In the genomic region with DNA sequence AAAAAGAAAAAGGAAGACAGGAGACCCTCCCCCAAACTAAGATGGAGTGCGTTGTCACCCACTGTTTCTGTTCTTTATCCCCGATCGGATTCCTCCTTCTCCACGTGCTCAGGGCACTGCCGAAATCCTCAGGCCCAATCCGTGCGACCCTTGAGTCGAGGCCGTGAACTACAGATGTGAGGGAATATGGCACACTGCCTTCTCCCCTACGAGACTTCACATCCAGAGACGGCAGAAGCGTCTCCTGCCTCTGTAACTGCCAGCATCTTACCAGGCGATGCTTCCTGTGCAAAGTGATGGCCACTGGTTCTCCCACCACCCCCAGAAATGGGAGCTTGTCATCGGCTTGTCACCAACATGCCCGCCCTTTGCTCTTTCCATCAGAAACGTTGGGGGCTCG, we compare ENCODE assay signal across 19 mouse cellular contexts. TPM values are rescaled to one million over a fixed set of nuclear protein-coding genes. Genes with fewer than 3 reads are reported as not detected.
DNase-seq lines count a peak whose midpoint lies in the region; ATAC-seq and TF ChIP-seq lines count a peak whose summit lies in the region.
"Had no signal": no experiment of that assay in that cellular context is flagged by ENCODE, and none has a peak within 500 bp of the region (broad histone marks: within the 10 kb centered on the region; RNA-seq: fewer than 3 reads in every experiment).

No protein-coding gene starts in this region.

- no peak overlapping the region for H3K4me2 ChIP-seq in heart, embryonic 13.5 days
- no peak overlapping the region for H3K4me2 ChIP-seq in embryonic facial prominence, embryonic 13.5 days
- no peak overlapping the region for H3K4me2 ChIP-seq in limb, embryonic 11.5 days (ENCODE audit: low read depth, severe bottlenecking)
- no peak overlapping the region for H3K4me2 ChIP-seq in limb, embryonic 15.5 days
- H3K4me2 ChIP-seq in midbrain, embryonic 13.5 days (replicated peaks), result no peak overlapping the region
- H3K4me2 ChIP-seq: embryonic facial prominence, embryonic 15.5 days; heart, embryonic 11.5 days; hindbrain, embryonic 15.5 days had no signal

- peaks cover 47% of the 10 kb centered on the region for H3K36me3 ChIP-seq in heart, embryonic 13.5 days
- peaks cover 15% of the 10 kb centered on the region for H3K36me3 ChIP-seq in heart, adult 2 months (ENCODE audit: control insufficient read depth, insufficient read depth, low read length)
- H3K36me3 ChIP-seq in embryonic facial prominence, embryonic 13.5 days, result peaks cover 33% of the 10 kb centered on the region
- 0 out of 2 replicates have a peak, but pooled peaks cover 2% of the 10 kb centered on the region for H3K36me3 ChIP-seq in limb, embryonic 11.5 days (ENCODE audit: control insufficient read depth, insufficient read depth, low read length)
- peaks cover 31% of the 10 kb centered on the region for H3K36me3 ChIP-seq in limb, embryonic 15.5 days
- peaks cover 28% of the 10 kb centered on the region for H3K36me3 ChIP-seq in midbrain, embryonic 13.5 days

- TF ChIP-seq CTCF in heart, adult 2 months (IDR thresholded peaks at IDR 0.05), result no peak

- H3K9me3 ChIP-seq in heart, embryonic 13.5 days, result no peaks in the 10 kb centered on the region
- H3K9me3 ChIP-seq in embryonic facial prominence, embryonic 13.5 days, result no peaks in the 10 kb centered on the region
- H3K9me3 ChIP-seq in limb, embryonic 11.5 days (ENCODE audit: control insufficient read depth, low read length), result no peaks in the 10 kb centered on the region
- H3K9me3 ChIP-seq in limb, embryonic 15.5 days, result no peaks in the 10 kb centered on the region
- H3K9me3 ChIP-seq in midbrain, embryonic 13.5 days, result no peaks in the 10 kb centered on the region
- H3K9me3 ChIP-seq: embryonic facial prominence, embryonic 15.5 days; forebrain, embryonic 10.5 days; hindbrain, embryonic 15.5 days had no signal

- WGBS in heart, embryonic 13.5 days, result 83% methylated on average over 17 of the region's 17 CpGs
- WGBS in heart, adult 2 months, result 87% methylated on average over 17 of the region's 17 CpGs
- WGBS in embryonic facial prominence, embryonic 13.5 days, result 83% methylated on average over 17 of the region's 17 CpGs
- WGBS in limb, embryonic 11.5 days, result 86% methylated on average over 17 of the region's 17 CpGs
- 82% methylated on average over 17 of the region's 17 CpGs for WGBS in limb, embryonic 15.5 days
- 89% methylated on average over 17 of the region's 17 CpGs for WGBS in midbrain, embryonic 13.5 days

- no peaks in the 10 kb centered on the region for H3K27me3 ChIP-seq in heart, embryonic 13.5 days (replicated peaks)
- no peaks in the 10 kb centered on the region for H3K27me3 ChIP-seq in heart, adult 2 months (ENCODE audit: control insufficient read depth, insufficient read depth, low read length)
- no peaks in the 10 kb centered on the region for H3K27me3 ChIP-seq in embryonic facial prominence, embryonic 13.5 days
- no peaks in the 10 kb centered on the region for H3K27me3 ChIP-seq in limb, embryonic 11.5 days (ENCODE audit: control insufficient read depth, insufficient read depth, low read length)
- H3K27me3 ChIP-seq in limb, embryonic 15.5 days, result no peaks in the 10 kb centered on the region
- no peaks in the 10 kb centered on the region for H3K27me3 ChIP-seq in midbrain, embryonic 13.5 days
- H3K27me3 ChIP-seq: embryonic facial prominence, embryonic 15.5 days; hindbrain, embryonic 15.5 days had no signal

- peaks cover 54% of the 10 kb centered on the region for H3K4me1 ChIP-seq in heart, embryonic 13.5 days
- peaks cover 31% of the 10 kb centered on the region for H3K4me1 ChIP-seq in heart, adult 2 months (ENCODE audit: control insufficient read depth, insufficient read depth, low read length)
- H3K4me1 ChIP-seq in embryonic facial prominence, embryonic 13.5 days, result peaks cover 36% of the 10 kb centered on the region
- H3K4me1 ChIP-seq in limb, embryonic 11.5 days (ENCODE audit: control insufficient read depth, insufficient read depth, low read length), result peaks cover 16% of the 10 kb centered on the region
- peaks cover 48% of the 10 kb centered on the region for H3K4me1 ChIP-seq in limb, embryonic 15.5 days
- H3K4me1 ChIP-seq in midbrain, embryonic 13.5 days (replicated peaks), result peaks cover 25% of the 10 kb centered on the region

- no peak for DNase-seq in heart, adult 2 months
- no peak for DNase-seq in limb, embryonic 11.5 days (ENCODE audit: low spot score)
- no peak for DNase-seq in ovary, postnatal 36 days (ENCODE audit: low spot score)
- DNase-seq: adrenal gland, postnatal 10 days; cerebellum, adult 11-12 months; embryo, embryonic 11 days; gastrocnemius, postnatal 36 days; heart, adult 18-20 months; heart, postnatal 36 days; kidney, adult 11 months had no signal

- no peak for ATAC-seq in heart, embryonic 13.5 days (ENCODE audit: extremely low read depth, insufficient number of reproducible peaks, low FRiP score, low TSS enrichment)
- no peak for ATAC-seq in embryonic facial prominence, embryonic 13.5 days (ENCODE audit: insufficient number of reproducible peaks, insufficient read depth, low FRiP score, low TSS enrichment, low read depth)
- no peak for ATAC-seq in limb, embryonic 11.5 days (ENCODE audit: insufficient number of reproducible peaks, low FRiP score, low TSS enrichment, low read depth)
- ATAC-seq in limb, embryonic 15.5 days (ENCODE audit: insufficient number of reproducible peaks, low FRiP score, low TSS enrichment, low read depth), result no peak
- ATAC-seq in midbrain, embryonic 13.5 days, result no peak

- no peak overlapping the region for H3K27ac ChIP-seq in heart, embryonic 13.5 days (replicated peaks)
- no peak overlapping the region for H3K27ac ChIP-seq in heart, adult 2 months
- peak overlapping the region; percentile 34; the same call in 1 of the 2 replicates for H3K27ac ChIP-seq in embryonic facial prominence, embryonic 13.5 days
- H3K27ac ChIP-seq in limb, embryonic 11.5 days (replicated peaks; ENCODE audit: low read depth, low read length), result 0 out of 2 replicates have a peak overlapping the region, but pooled peaks have one; percentile 30
- H3K27ac ChIP-seq in limb, embryonic 15.5 days, result peak overlapping the region; percentile 65; the same call in 1 of the 2 replicates
- H3K27ac ChIP-seq in midbrain, embryonic 13.5 days, result no peak overlapping the region
- H3K27ac ChIP-seq: embryonic facial prominence, embryonic 15.5 days; forebrain, embryonic 10.5 days; hindbrain, embryonic 15.5 days had no signal

- no peak overlapping the region for H3K4me3 ChIP-seq in heart, embryonic 13.5 days
- H3K4me3 ChIP-seq in heart, adult 2 months, result no peak overlapping the region
- H3K4me3 ChIP-seq in embryonic facial prominence, embryonic 13.5 days, result no peak overlapping the region
- no peak overlapping the region for H3K4me3 ChIP-seq in limb, embryonic 11.5 days (ENCODE audit: low read depth, low read length)
- H3K4me3 ChIP-seq in limb, embryonic 15.5 days, result no peak overlapping the region
- H3K4me3 ChIP-seq in midbrain, embryonic 13.5 days (replicated peaks), result no peak overlapping the region
- H3K4me3 ChIP-seq: embryonic facial prominence, embryonic 15.5 days; erythroblast, embryonic 14.5 days; forebrain, embryonic 10.5 days; hindbrain, embryonic 15.5 days had no signal

- 0 out of 2 replicates have a peak overlapping the region, but pooled peaks have one; percentile 10 for H3K9ac ChIP-seq in heart, embryonic 13.5 days
- no peak overlapping the region for H3K9ac ChIP-seq in heart, adult 2 months (ENCODE audit: low read depth, low read length)
- no peak overlapping the region for H3K9ac ChIP-seq in embryonic facial prominence, embryonic 13.5 days
- H3K9ac ChIP-seq in limb, embryonic 11.5 days (ENCODE audit: low read length), result no peak overlapping the region
- H3K9ac ChIP-seq in limb, embryonic 15.5 days, result no peak overlapping the region
- H3K9ac ChIP-seq in midbrain, embryonic 13.5 days (replicated peaks), result no peak overlapping the region
- H3K9ac ChIP-seq: embryonic facial prominence, embryonic 15.5 days; hindbrain, embryonic 15.5 days had no signal

- TF ChIP-seq POLR2A in heart, adult 2 months (IDR thresholded peaks at IDR 0.05; ENCODE audit: insufficient read depth, low read depth, low read length), result no peak

- H3K79me2 ChIP-seq in heart, adult 2 months (replicated peaks; ENCODE audit: control insufficient read depth, insufficient read depth, low read length), result peaks cover 4% of the 10 kb centered on the region

- no peak for TF ChIP-seq EP300 in heart, adult 2 months (IDR thresholded peaks at IDR 0.05; ENCODE audit: insufficient read depth, low read depth, low read length)

- intact Hi-C loops in heart, adult 2 months (cut with DNase I), result no loop called here

RNA-seq across cellular contexts. Expression of gene Snx18, which starts 24.7 kb away (rescaled TPM):
- 13.8 and 14.4 TPM in 2 replicates for polyA plus RNA-seq in heart, embryonic 13.5 days (2015; fragmentation: Nextera tagmentation; extraction: Ambion mirVana)
- total RNA-seq in heart, adult 2 months (2021), result 10 to 100 TPM; 18.0 to 20.4 TPM
- polyA plus RNA-seq in heart, adult 2 months (2012; rRNA removed), result 8.3 and 14.8 TPM in 2 replicates
- 23.2 and 25.5 TPM in 2 replicates for polyA plus RNA-seq in embryonic facial prominence, embryonic 13.5 days (2015; fragmentation: Nextera tagmentation; extraction: Ambion mirVana)
- polyA plus RNA-seq in limb, embryonic 11.5 days (2014; fragmentation: Nextera tagmentation; extraction: Ambion mirVana), result 32.8 and 39.2 TPM in 2 replicates
- polyA plus RNA-seq in limb, embryonic 15.5 days (2015; fragmentation: Nextera tagmentation; extraction: Ambion mirVana), result 21.1 and 25.2 TPM in 2 replicates
- polyA plus RNA-seq in midbrain, embryonic 13.5 days (2015; fragmentation: Nextera tagmentation; extraction: Ambion mirVana), result 8.0 and 8.6 TPM in 2 replicates

Comparison
In these comparisons a context has a peak if more than half of its experiments do, and no peak if none do; other contexts are left out.
1. H3K27ac ChIP-seq: peak in embryonic facial prominence, embryonic 13.5 days (single experiment), limb, embryonic 11.5 days (single experiment) and limb, embryonic 15.5 days (single experiment); none in heart, embryonic 13.5 days (single experiment), heart, adult 2 months (single experiment) and midbrain, embryonic 13.5 days (single experiment).